Mouse (Mus musculus) hindbrain, embryonic 10.5 days (tissue): Measurements from ENCODE around the gene Rgs2. TPM values are rescaled to one million over a fixed set of nuclear protein-coding genes. Genes with fewer than 3 reads are reported as not detected.

Source experiments
- DNase-seq: peaks from one replicate; pipeline ENCODE4 v3.0.0-alpha.2; 2017; ENCODE audit warnings: low spot score
- H3K27ac ChIP-seq: fragments of 300-500 bp; sonication (generic); 2 replicates; pipeline ENCODE4 v1.5.1; 2016; ENCODE audit warnings: mild to moderate bottlenecking, moderate library complexity
- H3K27me3 ChIP-seq: fragments of 300-500 bp; sonication (generic); 2 replicates; pipeline ENCODE4 v1.6.1; 2016; ENCODE audit warnings: mild to moderate bottlenecking; ENCODE audit not compliant: poor library complexity, insufficient read depth, severe bottlenecking
- H3K36me3 ChIP-seq: fragments of 300-500 bp; sonication (generic); 2 replicates; pipeline ENCODE4 v1.6.1; 2016; ENCODE audit warnings: mild to moderate bottlenecking, moderate library complexity
- H3K4me1 ChIP-seq: fragments of 300-500 bp; sonication (generic); replicated peaks from 2 replicates; pipeline ENCODE4 v1.6.1; 2016; ENCODE audit warnings: mild to moderate bottlenecking
- H3K4me3 ChIP-seq: fragments of 300-500 bp; sonication (generic); 2 replicates; pipeline ENCODE4 v1.5.1; 2016; ENCODE audit warnings: mild to moderate bottlenecking, moderate library complexity
- H3K9me3 ChIP-seq: fragments of 300-500 bp; sonication (generic); 2 replicates; pipeline ENCODE4 v1.6.1; 2016; ENCODE audit warnings: mild to moderate bottlenecking, moderate library complexity
- WGBS: fragments of 180-500 bp; shearing (Covaris S2); methylation state at CpG from one replicate; pipeline ENCODE4 v1.1.7; 2016; 5-methylcytosine and 5-hydroxymethylcytosine counted together
- polyA plus RNA-seq: library from polyadenylated mRNA; unstranded; fragments of >200 nt; fragmentation: Nextera tagmentation; extraction: Ambion mirVana; gene quantifications from 2 replicates; pipeline ENCODE4 v1.2.1, GENCODE M21; 2016

Rgs2 gene
- polyA plus RNA-seq, 1 experiment from 2014 or later: 50.3 TPM

DNA sequence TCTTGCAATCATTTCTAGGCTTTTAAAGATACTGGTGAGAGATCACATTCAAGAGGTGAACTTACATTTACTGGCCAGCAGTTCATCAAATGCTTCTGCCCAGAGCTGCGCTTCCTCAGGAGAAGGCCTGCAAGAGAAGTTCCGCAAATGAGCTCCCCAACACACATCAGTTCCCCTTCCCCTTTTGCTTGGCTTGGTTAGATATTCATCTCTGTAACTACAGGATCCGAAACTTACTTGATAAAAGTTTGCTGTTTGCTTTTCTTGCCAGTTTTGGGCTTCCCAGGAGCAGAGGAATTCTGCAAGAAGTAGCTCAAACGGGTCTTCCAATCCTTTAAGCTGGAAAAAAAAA is 1.3 kb downstream of the Rgs2 start:
- H3K4me3 ChIP-seq: peak overlapping the region; percentile 57
- H3K27me3 ChIP-seq: no peaks in the 10 kb centered on the region
- H3K9me3 ChIP-seq: no peaks in the 10 kb centered on the region
- no peak overlapping the region; the same call in 1 of the 2 replicates for H3K27ac ChIP-seq
- 68% methylated on average over 4 of the region's 4 CpGs for WGBS
- no peak for DNase-seq
- peaks cover 39% of the 10 kb centered on the region for H3K4me1 ChIP-seq
- H3K36me3 ChIP-seq: peaks cover 22% of the 10 kb centered on the region

DNA sequence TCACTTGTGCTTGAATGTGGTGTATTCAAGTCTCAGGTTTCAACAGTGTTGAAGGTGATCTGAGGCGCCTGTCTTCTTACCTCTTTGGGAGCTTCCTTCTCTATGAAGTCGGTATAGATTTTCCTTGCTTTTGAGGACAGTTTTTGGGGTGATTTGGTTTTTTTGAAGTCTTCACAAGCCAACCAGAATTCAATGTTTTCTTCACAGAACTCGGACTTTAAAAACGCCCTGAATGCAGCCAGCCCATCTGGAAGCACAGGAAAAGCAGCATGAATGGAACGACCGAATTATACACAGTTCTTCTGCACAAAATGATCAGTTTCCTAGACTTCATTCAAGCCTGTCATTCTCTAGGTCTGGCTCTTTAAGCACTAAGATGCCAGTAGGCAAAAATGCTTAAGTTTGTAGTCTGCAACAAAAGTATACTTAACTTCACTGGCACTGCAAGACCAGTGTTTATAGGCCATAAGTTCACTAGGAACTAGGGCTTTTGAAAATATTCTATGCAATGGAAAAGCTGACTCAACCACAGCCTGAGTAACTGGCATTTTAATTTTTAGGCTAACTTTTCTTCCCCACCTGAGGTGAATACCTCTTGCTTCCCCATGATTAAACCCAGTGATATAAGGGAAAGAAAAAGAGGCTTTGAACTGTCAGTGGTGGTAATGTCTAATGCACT is 1.8 kb downstream of the Rgs2 start:
- no peaks in the 10 kb centered on the region for H3K9me3 ChIP-seq
- WGBS: 84% methylated on average over 6 of the region's 6 CpGs
- H3K36me3 ChIP-seq: peaks cover 22% of the 10 kb centered on the region
- no peak overlapping the region; the same call in 1 of the 2 replicates for H3K27ac ChIP-seq
- H3K4me3 ChIP-seq: peak overlapping the region; percentile 57
- H3K4me1 ChIP-seq: peaks cover 39% of the 10 kb centered on the region
- no peaks in the 10 kb centered on the region for H3K27me3 ChIP-seq
- DNase-seq: no peak

DNA sequence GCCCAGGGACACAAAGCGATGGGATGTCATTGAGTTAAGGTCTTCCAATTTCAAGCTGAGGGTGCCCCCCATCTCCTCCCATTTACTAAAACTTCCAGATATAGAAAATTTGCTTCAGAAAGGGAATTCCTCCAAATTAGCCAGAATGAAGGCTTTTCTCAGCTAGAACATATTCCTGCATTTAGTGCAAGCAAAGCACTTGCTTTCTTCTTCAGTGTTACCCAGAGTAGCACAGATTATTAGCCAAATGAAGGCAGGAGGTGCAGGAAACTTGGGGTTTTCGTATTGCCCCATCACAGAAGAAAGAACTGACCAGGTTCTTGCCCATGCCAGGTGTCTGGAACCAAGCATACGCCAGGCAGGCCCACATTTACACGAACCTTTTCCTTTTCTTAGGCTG is 3.7 kb downstream of the Rgs2 start:
- no peaks in the 10 kb centered on the region for H3K27me3 ChIP-seq
- 90% methylated on average over 4 of the region's 4 CpGs for WGBS
- peaks cover 22% of the 10 kb centered on the region for H3K36me3 ChIP-seq
- no peak overlapping the region for H3K4me3 ChIP-seq
- peaks cover 34% of the 10 kb centered on the region for H3K4me1 ChIP-seq
- no peak for DNase-seq
- no peak overlapping the region for H3K27ac ChIP-seq
- no peaks in the 10 kb centered on the region for H3K9me3 ChIP-seq

DNA sequence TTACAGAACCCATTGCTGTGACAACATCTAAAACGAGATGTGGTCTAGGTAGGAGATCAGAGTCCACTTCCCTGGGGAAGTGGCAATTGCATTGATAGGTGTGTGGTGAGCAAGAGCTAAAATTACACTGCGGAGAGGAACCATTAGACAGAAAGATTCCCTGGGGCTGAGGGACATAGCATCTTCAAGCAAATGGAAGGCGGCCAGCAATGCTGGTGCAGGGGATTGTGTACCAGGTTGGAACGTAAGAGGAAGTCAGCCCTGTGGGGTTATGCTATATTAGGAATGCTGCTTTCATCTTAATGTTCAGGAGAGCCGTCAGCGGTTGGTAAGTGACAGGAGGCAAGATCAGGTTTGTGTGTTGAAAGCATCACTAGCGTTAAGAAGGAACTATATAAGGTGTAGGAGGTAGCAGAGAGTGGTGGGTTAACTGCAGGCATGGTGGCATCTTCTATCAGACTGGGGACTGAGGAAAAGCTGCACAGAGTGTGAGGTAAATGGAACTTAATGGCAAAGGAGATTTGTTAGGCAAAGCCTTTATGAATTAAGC is 4.5 kb downstream of the Rgs2 start:
- 75% methylated on average over 7 of the region's 7 CpGs for WGBS
- no peak for DNase-seq

DNA sequence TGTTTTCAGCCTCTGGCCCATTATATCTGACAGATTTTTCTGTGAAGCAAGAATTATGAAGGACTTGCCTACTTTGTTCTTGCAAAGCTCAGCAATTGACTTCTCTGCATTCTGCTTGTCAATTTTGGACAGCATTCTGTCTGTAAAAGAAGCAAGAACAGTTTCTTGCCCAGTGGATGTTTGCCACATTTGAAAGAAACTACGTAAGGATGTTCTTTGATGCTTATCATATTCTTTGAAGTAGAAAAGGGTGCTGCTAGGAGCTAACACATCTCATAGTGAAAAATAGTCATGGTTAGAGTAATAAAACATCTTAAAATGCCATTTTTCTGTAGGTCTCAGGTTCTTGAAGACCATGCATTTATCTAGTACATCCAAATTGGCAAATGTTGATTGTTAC is 10.9 kb downstream of the Rgs2 start:
- H3K4me1 ChIP-seq: peaks cover 10% of the 10 kb centered on the region; the same call in 1 of the 2 replicates
- H3K27me3 ChIP-seq: no peaks in the 10 kb centered on the region
- no peaks in the 10 kb centered on the region for H3K36me3 ChIP-seq
- no peaks in the 10 kb centered on the region for H3K9me3 ChIP-seq
- no peak overlapping the region for H3K27ac ChIP-seq
- H3K4me3 ChIP-seq: no peak overlapping the region
- no peak for DNase-seq
- WGBS: 93% methylated on average over 1 of the region's 1 CpGs

More for the DNA sequence above, 4.5 kb downstream of the Rgs2 start:
- Histone ChIP-seq H3K4me3 (no peak overlapping the region), H3K36me3 (peaks cover 22% of the 10 kb centered on the region), H3K27me3 (no peaks in the 10 kb centered on the region), H3K4me1 (peaks cover 27% of the 10 kb centered on the region), H3K27ac (no peak overlapping the region), H3K9me3 (no peaks in the 10 kb centered on the region)

DNA sequence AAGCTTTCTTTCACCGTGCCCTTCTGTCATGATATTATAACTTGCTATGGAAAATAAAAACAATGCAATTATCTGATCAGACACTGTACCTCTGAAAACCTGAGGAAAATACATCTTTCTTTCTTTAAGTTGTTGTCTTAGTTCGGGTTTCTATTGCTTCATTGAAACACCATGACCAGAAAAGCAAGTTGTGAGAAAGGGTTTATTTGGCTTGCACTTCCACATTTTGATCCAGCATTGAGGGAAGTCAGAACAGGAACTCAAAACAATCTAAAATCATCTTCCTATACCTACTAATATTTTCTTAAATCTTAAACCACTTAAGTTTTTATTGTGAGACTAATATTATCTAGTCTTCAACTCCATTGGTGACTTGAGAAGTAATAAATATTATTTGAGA is 11.4 kb downstream of the Rgs2 start:
- Histone ChIP-seq H3K9me3 (no peaks in the 10 kb centered on the region), H3K4me3 (no peak overlapping the region), H3K4me1 (peaks cover 10% of the 10 kb centered on the region; the same call in 1 of the 2 replicates), H3K27ac (no peak overlapping the region), H3K27me3 (no peaks in the 10 kb centered on the region), H3K36me3 (no peaks in the 10 kb centered on the region)
- no peak for DNase-seq
- WGBS: 83% methylated on average over 2 of the region's 2 CpGs

DNA sequence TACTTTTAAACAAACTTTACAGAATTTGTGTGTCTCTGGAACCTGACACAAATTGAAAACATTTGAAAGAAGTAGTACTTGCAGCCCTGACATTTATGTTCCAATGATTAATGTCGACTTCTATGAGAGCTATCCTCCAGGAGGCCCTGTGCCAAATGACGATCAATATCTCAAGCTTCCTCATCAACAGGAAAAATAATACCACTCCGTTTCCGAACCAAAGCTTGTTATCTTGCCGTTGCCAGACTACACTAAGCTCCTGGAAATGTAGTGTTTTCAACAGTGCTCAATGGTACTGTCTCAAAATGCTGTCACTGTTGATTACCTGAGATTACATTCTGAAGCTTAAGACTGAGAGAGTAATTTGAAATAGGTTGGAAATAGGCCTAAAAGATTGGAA is 13.7 kb downstream of the Rgs2 start:
- WGBS: 64% methylated on average over 5 of the region's 5 CpGs
- DNase-seq: no peak
- H3K27ac ChIP-seq: no peak overlapping the region

DNA sequence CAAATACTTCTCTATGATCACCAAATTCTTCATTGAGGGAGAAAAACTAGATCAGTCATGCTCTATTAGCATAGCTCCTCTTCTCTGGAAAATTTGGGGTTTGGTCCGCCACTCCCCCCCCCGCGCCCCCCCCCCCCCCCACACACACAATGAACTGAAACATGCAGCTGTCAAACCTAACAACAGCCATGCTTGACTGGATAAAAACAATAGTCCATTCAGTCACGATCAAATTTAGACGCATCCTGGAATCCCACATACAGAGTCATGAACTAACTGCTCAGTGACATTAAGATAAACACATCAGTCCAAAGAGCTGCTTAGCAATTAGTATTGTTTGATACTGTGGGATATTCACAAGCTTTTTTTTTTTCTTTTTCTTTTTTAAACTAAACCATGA is 14.2 kb downstream of the Rgs2 start:
- Histone ChIP-seq H3K27ac (no peak overlapping the region), H3K4me3 (no peak overlapping the region), H3K36me3 (no peaks in the 10 kb centered on the region), H3K4me1 (peaks cover 10% of the 10 kb centered on the region; the same call in 1 of the 2 replicates), H3K27me3 (no peaks in the 10 kb centered on the region), H3K9me3 (no peaks in the 10 kb centered on the region)
- 23% methylated on average over 5 of the region's 5 CpGs for WGBS
- peak; percentile 32 for DNase-seq

More for the DNA sequence above, 13.7 kb downstream of the Rgs2 start:
- Histone ChIP-seq H3K4me3 (no peak overlapping the region), H3K36me3 (no peaks in the 10 kb centered on the region), H3K27me3 (no peaks in the 10 kb centered on the region), H3K9me3 (no peaks in the 10 kb centered on the region), H3K4me1 (peaks cover 10% of the 10 kb centered on the region; the same call in 1 of the 2 replicates)

DNA sequence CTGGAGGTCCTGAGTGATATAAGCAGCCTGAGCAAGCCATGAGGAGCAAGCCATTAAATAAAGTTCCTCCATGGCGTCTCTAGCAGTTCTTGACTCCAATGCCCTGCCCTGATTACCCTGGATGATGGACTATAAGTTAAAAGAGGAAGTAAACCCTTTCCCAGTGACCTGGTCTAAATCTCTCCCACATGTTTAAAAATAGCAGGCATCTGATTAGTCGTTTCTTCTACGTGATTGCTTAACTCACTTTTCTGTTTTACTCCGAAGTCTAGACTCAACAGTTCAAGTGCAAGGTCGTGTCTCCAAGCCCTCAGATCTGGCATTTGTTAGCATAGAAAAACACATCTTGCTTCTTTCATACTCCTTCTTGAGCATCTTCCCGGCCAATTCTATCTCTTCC is 15.2 kb downstream of the Rgs2 start:
- H3K9me3 ChIP-seq: no peaks in the 10 kb centered on the region
- peaks cover 10% of the 10 kb centered on the region; the same call in 1 of the 2 replicates for H3K4me1 ChIP-seq
- H3K4me3 ChIP-seq: no peak overlapping the region
- DNase-seq: no peak
- H3K27me3 ChIP-seq: no peaks in the 10 kb centered on the region
- 84% methylated on average over 6 of the region's 6 CpGs for WGBS
- H3K36me3 ChIP-seq: no peaks in the 10 kb centered on the region
- H3K27ac ChIP-seq: no peak overlapping the region

DNA sequence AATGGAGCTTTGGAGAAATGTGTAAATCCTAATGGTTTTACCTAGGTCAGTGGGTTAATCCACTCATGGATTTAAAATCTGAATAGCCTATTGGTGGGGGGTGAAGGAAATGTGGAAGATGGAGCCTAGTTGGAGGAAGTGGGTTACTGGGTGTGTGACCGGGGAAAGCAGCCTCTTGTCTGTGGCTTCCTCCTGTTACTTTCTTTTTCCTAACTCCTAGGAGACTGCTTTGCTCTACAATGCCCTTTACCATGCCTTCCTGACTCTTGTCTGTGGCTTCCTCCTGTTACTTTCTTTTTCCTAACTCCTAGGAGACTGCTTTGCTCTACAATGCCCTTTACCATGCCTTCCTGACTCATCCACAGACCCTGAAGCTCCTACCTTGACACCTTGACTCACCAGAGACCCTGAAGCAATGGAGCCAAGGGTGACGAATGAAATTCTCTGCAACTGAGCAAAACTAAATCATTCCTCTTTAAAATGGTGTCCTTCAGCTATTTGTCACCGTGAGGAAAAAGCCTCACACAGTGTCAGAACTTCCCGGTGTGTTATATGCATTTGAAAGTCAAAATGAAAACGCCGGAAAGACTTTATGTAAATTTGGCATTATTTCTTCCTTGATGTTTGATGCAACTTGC is 18.9 kb downstream of the Rgs2 start:
- Histone ChIP-seq H3K9me3 (no peaks in the 10 kb centered on the region), H3K27me3 (no peaks in the 10 kb centered on the region), H3K27ac (no peak overlapping the region), H3K36me3 (no peaks in the 10 kb centered on the region), H3K4me1 (peaks cover 13% of the 10 kb centered on the region), H3K4me3 (no peak overlapping the region)
- no peak for DNase-seq
- 85% methylated on average over 6 of the region's 6 CpGs for WGBS

DNA sequence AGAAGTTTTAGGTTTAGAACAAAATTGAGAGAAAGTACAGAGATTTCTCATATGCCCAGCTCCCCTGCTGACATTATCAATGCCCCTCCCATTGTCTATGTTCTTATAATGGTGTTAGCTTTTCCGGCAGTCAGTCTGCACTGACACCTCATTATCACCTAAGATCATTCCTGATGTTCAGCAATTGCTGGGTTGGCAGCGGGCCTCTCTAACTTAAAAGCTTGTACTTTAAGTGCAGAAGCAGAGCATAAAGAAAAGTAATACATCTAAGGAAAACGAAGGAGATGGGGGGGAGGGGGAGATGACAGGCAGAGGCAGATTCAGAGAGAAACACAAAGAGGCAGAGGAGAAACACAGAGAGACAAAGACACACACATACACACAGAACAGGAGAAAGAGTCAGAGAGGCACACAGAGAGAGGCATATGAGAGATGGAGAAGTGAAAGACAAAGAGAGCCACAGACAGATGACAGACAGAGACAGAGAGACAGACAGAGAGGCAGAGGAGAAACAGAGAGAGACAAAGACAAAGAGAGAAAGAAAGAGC is 21.1 kb downstream of the Rgs2 start:
- no peaks in the 10 kb centered on the region for H3K27me3 ChIP-seq
- no peak for DNase-seq
- H3K9me3 ChIP-seq: no peaks in the 10 kb centered on the region
- no peaks in the 10 kb centered on the region for H3K36me3 ChIP-seq
- WGBS: 56% methylated on average over 3 of the region's 3 CpGs
- H3K27ac ChIP-seq: peak overlapping the region; percentile 19
- no peak overlapping the region for H3K4me3 ChIP-seq
- peaks cover 6% of the 10 kb centered on the region for H3K4me1 ChIP-seq

DNA sequence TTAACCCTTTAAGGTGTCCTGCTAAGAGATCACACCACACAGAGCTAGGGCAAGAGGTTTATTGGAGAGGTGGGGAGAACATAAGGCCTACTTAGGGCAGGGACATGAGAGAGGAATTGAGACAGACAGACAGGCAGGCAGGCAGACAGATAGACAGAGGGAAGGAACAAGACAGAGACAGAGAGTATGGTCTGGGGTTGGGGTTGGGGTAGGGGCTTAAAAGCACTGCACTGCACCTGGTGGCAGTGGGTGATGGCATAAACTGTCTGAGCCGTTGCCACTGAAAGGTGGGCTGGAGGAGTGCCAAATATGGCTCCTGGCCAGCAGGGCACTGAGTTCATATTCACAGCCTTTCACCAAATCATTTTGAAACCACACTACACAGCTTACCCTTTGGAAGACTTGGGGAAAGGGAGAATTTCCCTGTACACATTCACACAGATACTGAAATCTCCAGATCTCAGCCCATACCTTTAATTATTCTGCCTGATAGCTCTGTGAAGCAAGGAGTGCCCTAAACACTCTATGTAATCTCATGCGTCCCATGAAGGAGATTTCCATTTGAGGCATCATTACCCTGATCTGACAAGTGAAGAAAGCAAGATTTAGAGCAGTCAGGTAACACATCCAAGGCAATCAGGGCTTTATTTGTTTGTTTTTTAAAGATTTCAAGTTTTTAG is 21.7 kb downstream of the Rgs2 start:
- Histone ChIP-seq H3K4me1 (peaks cover 6% of the 10 kb centered on the region), H3K27ac (no peak overlapping the region), H3K4me3 (no peak overlapping the region), H3K9me3 (no peaks in the 10 kb centered on the region), H3K36me3 (no peaks in the 10 kb centered on the region), H3K27me3 (no peaks in the 10 kb centered on the region)
- 80% methylated on average over 2 of the region's 2 CpGs for WGBS
- DNase-seq: no peak

DNA sequence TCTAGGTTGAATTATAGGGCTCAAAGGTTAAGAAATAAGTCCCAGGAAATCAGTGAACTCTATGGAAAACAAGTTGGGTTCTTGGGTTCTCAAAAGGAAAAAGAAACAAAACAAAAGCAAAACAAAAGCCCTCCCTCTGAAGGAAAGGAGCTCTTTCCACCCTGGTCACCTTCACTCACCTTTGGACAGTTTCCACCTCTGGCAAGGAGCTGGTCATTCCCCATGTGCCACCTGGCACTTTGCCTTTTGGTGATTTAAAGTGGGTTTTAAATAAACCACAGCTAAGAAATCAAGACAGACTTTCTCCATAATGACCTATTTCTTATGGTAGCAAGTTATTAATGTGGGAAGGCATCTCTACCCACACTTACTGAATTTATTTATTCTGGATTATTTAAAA is 23.1 kb downstream of the Rgs2 start:
- no peak overlapping the region for H3K4me3 ChIP-seq
- H3K9me3 ChIP-seq: no peaks in the 10 kb centered on the region
- DNase-seq: no peak
- no peaks in the 10 kb centered on the region for H3K36me3 ChIP-seq
- peaks cover 6% of the 10 kb centered on the region for H3K4me1 ChIP-seq
- H3K27me3 ChIP-seq: no peaks in the 10 kb centered on the region
- no peak overlapping the region for H3K27ac ChIP-seq
